In genomic region chr1:89467321-89468069, GRCm38 (mm10) we compare ENCODE assay signal across 8 mouse cellular contexts. TPM values are rescaled to one million over a fixed set of nuclear protein-coding genes. Genes with fewer than 3 reads are reported as not detected.
DNase-seq lines count a peak whose midpoint lies in the region; ATAC-seq lines count a peak whose summit lies in the region.

No protein-coding gene starts in this region.

- H3K27me3 ChIP-seq in heart, embryonic 11.5 days (ENCODE audit: control insufficient read depth, insufficient read depth, low read length) = no peaks in the 10 kb centered on the region
- H3K27me3 ChIP-seq in limb, embryonic 10.5 days (ENCODE audit: low read depth, poor library complexity, severe bottlenecking) = no peaks in the 10 kb centered on the region
- no peaks in the 10 kb centered on the region for H3K27me3 ChIP-seq in midbrain, embryonic 10.5 days (ENCODE audit: low read depth, poor library complexity, severe bottlenecking)

- peaks cover 71% of the 10 kb centered on the region for H3K4me1 ChIP-seq in heart, embryonic 11.5 days (ENCODE audit: control insufficient read depth, insufficient read depth, low read length)
- peaks cover 70% of the 10 kb centered on the region for H3K4me1 ChIP-seq in limb, embryonic 10.5 days
- H3K4me1 ChIP-seq in midbrain, embryonic 10.5 days = peaks cover 82% of the 10 kb centered on the region

- H3K36me3 ChIP-seq in heart, embryonic 11.5 days (ENCODE audit: control insufficient read depth, insufficient read depth, low read length) = no peaks in the 10 kb centered on the region
- 0 out of 2 replicates have a peak, but pooled peaks cover 4% of the 10 kb centered on the region for H3K36me3 ChIP-seq in limb, embryonic 10.5 days
- H3K36me3 ChIP-seq in midbrain, embryonic 10.5 days = no peaks in the 10 kb centered on the region

- peak overlapping the region; percentile 37; the same call in 1 of the 2 replicates for H3K27ac ChIP-seq in heart, embryonic 11.5 days (ENCODE audit: low read depth, low read length)
- H3K27ac ChIP-seq in limb, embryonic 10.5 days = peak overlapping the region; percentile 32
- H3K27ac ChIP-seq in midbrain, embryonic 10.5 days (replicated peaks) = peak overlapping the region; percentile 77

- H3K9me3 ChIP-seq in heart, embryonic 11.5 days (replicated peaks; ENCODE audit: control insufficient read depth, low read length) = no peaks in the 10 kb centered on the region
- H3K9me3 ChIP-seq in limb, embryonic 10.5 days (replicated peaks) = no peaks in the 10 kb centered on the region
- peaks cover 5% of the 10 kb centered on the region; the same call in 1 of the 2 replicates for H3K9me3 ChIP-seq in midbrain, embryonic 10.5 days (replicated peaks)

- H3K9ac ChIP-seq in heart, embryonic 11.5 days (ENCODE audit: low read depth, low read length) = no peak overlapping the region

- DNase-seq in ovary, adult 18-20 months (ENCODE audit: low spot score) = peak; percentile 70
- DNase-seq in ovary, postnatal 14 days (ENCODE audit: low spot score) = no peak
- DNase-seq in limb, embryonic 10.5 days (ENCODE audit: low spot score) = no peak
- peak; percentile 46 for DNase-seq in midbrain, embryonic 10.5 days (ENCODE audit: low spot score)
- no peak for DNase-seq in c-Kit-positive CD71-positive TER-119-positive erythroid progenitor cells, embryonic 14.5 days (ENCODE audit: low spot score)
- DNase-seq in left cerebral cortex, adult 8-10 months (ENCODE audit: low spot score in 2 of 2) = no peak
- DNase-seq in urinary bladder, postnatal 10 days (ENCODE audit: low spot score) = no peak

- WGBS in heart, embryonic 11.5 days (ENCODE audit: insufficient replicate concordance) = 26% methylated on average over 6 of the region's 6 CpGs
- WGBS in limb, embryonic 10.5 days = 37% methylated on average over 6 of the region's 6 CpGs
- 22% methylated on average over 6 of the region's 6 CpGs for WGBS in midbrain, embryonic 10.5 days

- ATAC-seq in heart, embryonic 11.5 days (replicated peaks; ENCODE audit: insufficient number of reproducible peaks, low FRiP score, low TSS enrichment) = peak; percentile 53

- peak overlapping the region; percentile 23 for H3K4me2 ChIP-seq in heart, embryonic 11.5 days

- no peak overlapping the region for H3K4me3 ChIP-seq in heart, embryonic 11.5 days (ENCODE audit: low read depth, low read length)
- no peak overlapping the region for H3K4me3 ChIP-seq in limb, embryonic 10.5 days
- peak overlapping the region; percentile 21; the same call in 1 of the 2 replicates for H3K4me3 ChIP-seq in midbrain, embryonic 10.5 days

RNA-seq across cellular contexts. Expression of gene Agap1, which starts 12.9 kb away (rescaled TPM):
- polyA plus RNA-seq in heart, embryonic 11.5 days (2014; fragmentation: Nextera tagmentation; extraction: Ambion mirVana) = 9.1 and 10.8 TPM in 2 replicates
- polyA plus RNA-seq in limb, embryonic 10.5 days (2016; fragmentation: Nextera tagmentation; extraction: Ambion mirVana) = 12.2 and 14.0 TPM in 2 replicates
- 16.6 and 23.2 TPM in 2 replicates for polyA plus RNA-seq in midbrain, embryonic 10.5 days (2016; fragmentation: Nextera tagmentation; extraction: Ambion mirVana)
- 100 to 1,000 TPM; 269 to 335 (median 295) TPM for total RNA-seq in left cerebral cortex, adult 8-10 months (2022)

Comparison
In these comparisons a context has a peak if more than half of its experiments do, and no peak if none do; other contexts are left out.
1. DNase-seq: peak in ovary, adult 18-20 months (single experiment) and midbrain, embryonic 10.5 days (single experiment); none in ovary, postnatal 14 days (single experiment), limb, embryonic 10.5 days (single experiment), c-Kit-positive CD71-positive TER-119-positive erythroid progenitor cells, embryonic 14.5 days (single experiment), left cerebral cortex, adult 8-10 months (0 of 2) and urinary bladder, postnatal 10 days (single experiment).
2. Peak in every context shown above with its lines, with median percentiles within 50 percentile points of each other: H3K27ac ChIP-seq.